Mouse (Mus musculus): ENCODE data around the gene Agbl3.

The Agbl3 gene

GRCm38 (mm10) chr6:34780231-34780942 is at the start of gene Agbl3:
TSS of gene Agbl3 (plus strand) at chr6:34780432.
- peak; percentile 99 for DNase-seq

GRCm38 (mm10) chr6:34731007-34731406 is 49.2 kb upstream of the Agbl3 start:
- DNase-seq, result no peak

- DNase-seq, result no peak
Observed at GRCm38 (mm10) chr6:34731529-34731928, 48.7 kb upstream of the Agbl3 start.

GRCm38 (mm10) chr6:34734940-34735695 is 45.1 kb upstream of the Agbl3 start:
- no peak for DNase-seq

- DNase-seq, result no peak
Observed at GRCm38 (mm10) chr6:34736934-34737333, 43.3 kb upstream of the Agbl3 start.

GRCm38 (mm10) chr6:34743946-34744345 is 36.3 kb upstream of the Agbl3 start:
- DNase-seq, result no peak

- no peak for DNase-seq
Observed at GRCm38 (mm10) chr6:34747846-34748245, 32.4 kb upstream of the Agbl3 start.

GRCm38 (mm10) chr6:34748566-34748965 is 31.7 kb upstream of the Agbl3 start:
- DNase-seq, result no peak

GRCm38 (mm10) chr6:34749526-34749925 is 30.7 kb upstream of the Agbl3 start:
- DNase-seq, result no peak

GRCm38 (mm10) chr6:34750487-34751120 is 29.6 kb upstream of the Agbl3 start:
- DNase-seq, result no peak

- DNase-seq, result no peak
Observed at GRCm38 (mm10) chr6:34751625-34752024, 28.6 kb upstream of the Agbl3 start.

GRCm38 (mm10) chr6:34754448-34754847 is 25.8 kb upstream of the Agbl3 start:
- peak; percentile 40 for DNase-seq

GRCm38 (mm10) chr6:34758340-34758739 is 21.9 kb upstream of the Agbl3 start:
- no peak for DNase-seq

- DNase-seq, result peak; percentile 75
Observed at GRCm38 (mm10) chr6:34760023-34760422, 20.2 kb upstream of the Agbl3 start.

- DNase-seq, result no peak
Observed at GRCm38 (mm10) chr6:34765721-34766120, 14.5 kb upstream of the Agbl3 start.

- DNase-seq, result no peak
Observed at GRCm38 (mm10) chr6:34769984-34770383, 10.2 kb upstream of the Agbl3 start.

- no peak for DNase-seq
Observed at GRCm38 (mm10) chr6:34770491-34770890, 9.7 kb upstream of the Agbl3 start.

- no peak for DNase-seq
Observed at GRCm38 (mm10) chr6:34776396-34776795, 3.8 kb upstream of the Agbl3 start.

- no peak for DNase-seq
Observed at GRCm38 (mm10) chr6:34777094-34777493, 3.1 kb upstream of the Agbl3 start.

- DNase-seq, result no peak
Observed at GRCm38 (mm10) chr6:34777981-34778668, 2.1 kb upstream of the Agbl3 start.

GRCm38 (mm10) chr6:34780943-34781289 is 684 bp downstream of the Agbl3 start:
- no peak for DNase-seq

- DNase-seq, result no peak
Observed at GRCm38 (mm10) chr6:34782493-34782892, 2.3 kb downstream of the Agbl3 start.

GRCm38 (mm10) chr6:34796881-34797280 is 16.6 kb downstream of the Agbl3 start:
- no peak for DNase-seq
